Mouse (Mus musculus) ES-E14 (cell line): ENCODE results near the gene Srsf3. TPM values are rescaled to one million over a fixed set of nuclear protein-coding genes. Genes with fewer than 3 reads are reported as not detected.

Experiments used
- DNase-seq: peaks from one replicate; pipeline ENCODE4 v3.0.0-alpha.2; 2013; ENCODE audit warnings: low read depth, low spot score
- H3K27ac ChIP-seq: 2 replicates; pipeline ENCODE4 v1.5.1; 2012; ENCODE audit warnings: low read depth, mild to moderate bottlenecking, low read length, moderate library complexity, mixed read lengths; ENCODE audit not compliant: poor library complexity, insufficient read depth, severe bottlenecking
- H3K36me3 ChIP-seq: 2 replicates; pipeline ENCODE4 v1.6.1; 2012; ENCODE audit warnings: mild to moderate bottlenecking, low read length, moderate library complexity, mixed read lengths; ENCODE audit not compliant: control insufficient read depth, poor library complexity, insufficient read depth, severe bottlenecking
- H3K4me1 ChIP-seq, 2 experiments: fragments of 150-350 bp in 1 of 2; sonication (generic) in 1 of 2; 2 replicates each; pipeline ENCODE4 v1.6.1; 2012; ENCODE audit warnings: low read length in 2 of 2, mild to moderate bottlenecking in 1 of 2, mixed read lengths in 1 of 2; ENCODE audit not compliant: control insufficient read depth in 2 of 2, insufficient read depth in 2 of 2, poor library complexity in 1 of 2
- H3K4me3 ChIP-seq, 2 experiments: fragments of 150-350 bp in 1 of 2; sonication (generic) in 1 of 2; 2 replicates each; pipeline ENCODE4 v1.5.1; 2012; ENCODE audit warnings: low read length in 2 of 2, low read depth in 1 of 2, mild to moderate bottlenecking in 1 of 2, mixed read lengths in 1 of 2; ENCODE audit not compliant: insufficient read depth in 1 of 2, poor library complexity in 1 of 2, severe bottlenecking in 1 of 2
- H3K9ac ChIP-seq: 2 replicates; pipeline ENCODE4 v1.6.1; 2012; ENCODE audit warnings: low read depth, mild to moderate bottlenecking, low read length, mixed read lengths; ENCODE audit not compliant: poor library complexity, insufficient read depth, severe bottlenecking
- H3K9me3 ChIP-seq: fragments of 150-350 bp; sonication (generic); 2 replicates; pipeline ENCODE4 v1.6.1; 2012; ENCODE audit warnings: low read depth, mild to moderate bottlenecking, low read length; ENCODE audit not compliant: control insufficient read depth, insufficient read depth
- CHD2 ChIP-seq: IDR thresholded peaks from 2 replicates; pipeline ENCODE4 v1.6.1; 2014; ENCODE audit warnings: mild to moderate bottlenecking, low read depth, low read length, inconsistent platforms
- HCFC1 ChIP-seq: IDR thresholded peaks from 2 replicates; pipeline ENCODE4 v1.6.1; 2012; ENCODE audit warnings: low read length, inconsistent platforms, borderline replicate concordance; ENCODE audit not compliant: insufficient read depth
- MAFK ChIP-seq: IDR thresholded peaks from 2 replicates; pipeline ENCODE4 v1.6.1; 2014; ENCODE audit warnings: mild to moderate bottlenecking, low read depth, low read length, inconsistent platforms; ENCODE audit not compliant: insufficient read depth
- ZC3H11A ChIP-seq: IDR thresholded peaks from 2 replicates; pipeline ENCODE4 v1.6.1; 2012; ENCODE audit warnings: low read depth, mild to moderate bottlenecking, inconsistent platforms, low read length, borderline replicate concordance
- ZNF384 ChIP-seq: IDR thresholded peaks from 2 replicates; pipeline ENCODE4 v1.6.1; 2012; ENCODE audit warnings: low read depth, low read length, inconsistent platforms
- in situ Hi-C, 2 experiments: fragments of 600-800 bp; cut with MboI; formaldehyde crosslinking; loops; one replicate each; pipeline ENCODE4 v1.15.1; 2025; ENCODE audit warnings: low sequenced_read_pairs in 2 of 2, inconsistent platforms in 1 of 2; ENCODE audit not compliant: unreplicated experiment in 2 of 2
- total RNA-seq: library from RNA; depleted of rRNA; stranded (reverse); fragments of 300-350 nt; gene quantifications from 2 replicates; pipeline ENCODE4 v1.2.3, GENCODE M21; 2012

Gene Srsf3
- total RNA-seq, 1 experiment: 317 TPM

DNA sequence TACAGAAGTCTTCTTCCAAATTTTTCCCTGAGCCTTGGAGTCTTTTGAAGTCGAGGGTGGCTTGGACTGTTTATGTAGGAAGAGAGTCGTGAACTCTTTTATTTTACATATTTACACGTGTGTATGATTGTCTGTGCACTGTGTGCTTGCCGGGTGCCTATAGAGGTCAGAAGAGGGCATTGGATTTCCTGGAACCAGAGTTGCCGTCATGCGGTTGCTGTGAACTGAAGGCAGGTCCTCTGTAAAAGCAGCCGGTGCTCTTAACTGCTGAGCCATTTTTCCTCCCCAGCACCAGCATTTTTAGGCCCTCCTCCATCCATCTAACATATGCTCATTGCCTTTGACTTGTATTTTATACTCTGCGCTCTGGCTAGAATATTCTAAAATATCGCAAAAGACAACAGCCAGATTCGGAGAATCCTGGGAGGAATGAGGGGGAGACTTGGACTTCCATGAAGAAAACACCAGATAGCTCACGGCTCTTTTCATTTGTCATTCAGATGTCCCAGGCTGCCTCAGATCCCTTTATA is 25.0 kb downstream of the Srsf3 start:
- no peak for DNase-seq
- no peaks in the 10 kb centered on the region for H3K9me3 ChIP-seq
- in situ Hi-C loops: no loop called here
- H3K36me3 ChIP-seq: 0 out of 2 replicates have a peak, but pooled peaks cover 2% of the 10 kb centered on the region
- TF ChIP-seq MAFK: no peak
- no peak for TF ChIP-seq ZC3H11A
- TF ChIP-seq CHD2: no peak
- no peak for TF ChIP-seq HCFC1
- no peak for TF ChIP-seq ZNF384
- peaks cover 16 to 48% of the 10 kb centered on the region in 2 experiments for H3K4me1 ChIP-seq
- peak overlapping the region; percentile 88 for H3K27ac ChIP-seq
- H3K4me3 ChIP-seq: peak overlapping the region; percentile 11 to 37
- H3K9ac ChIP-seq: peak overlapping the region; percentile 8; the same call in 1 of the 2 replicates

DNA sequence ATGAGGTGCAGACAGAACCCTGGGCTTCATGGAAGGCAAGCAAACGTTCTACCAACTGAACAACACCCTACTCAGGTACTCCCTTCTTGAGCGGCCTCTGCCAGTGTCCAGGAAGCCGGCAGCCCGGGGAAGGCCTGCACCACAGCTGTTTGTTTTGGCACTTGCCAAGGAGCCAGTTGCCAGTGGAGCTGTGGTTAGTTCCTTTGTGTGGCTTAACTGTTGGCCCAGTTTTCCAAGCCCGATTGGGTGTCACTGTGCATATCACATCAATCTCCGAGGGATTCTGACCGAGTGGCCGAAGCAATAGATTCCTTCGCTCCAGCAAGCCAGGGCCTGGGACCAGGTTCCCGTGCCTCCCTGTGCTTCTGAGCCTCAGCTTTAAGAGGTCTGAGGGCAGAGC is 25.5 kb downstream of the Srsf3 start:
- Histone ChIP-seq H3K36me3 (0 out of 2 replicates have a peak, but pooled peaks cover 2% of the 10 kb centered on the region), H3K4me3 (peak overlapping the region; percentile 11 to 37), H3K4me1 (peaks cover 16 to 48% of the 10 kb centered on the region in 2 experiments), H3K27ac (peak overlapping the region; percentile 88), H3K9ac (peak overlapping the region; percentile 8; the same call in 1 of the 2 replicates), H3K9me3 (no peaks in the 10 kb centered on the region)
- no peak for TF ChIP-seq HCFC1
- TF ChIP-seq ZC3H11A: no peak
- TF ChIP-seq ZNF384: no peak
- no peak for TF ChIP-seq CHD2
- TF ChIP-seq MAFK: no peak
- in situ Hi-C loops: no loop called here
- no peak for DNase-seq

DNA sequence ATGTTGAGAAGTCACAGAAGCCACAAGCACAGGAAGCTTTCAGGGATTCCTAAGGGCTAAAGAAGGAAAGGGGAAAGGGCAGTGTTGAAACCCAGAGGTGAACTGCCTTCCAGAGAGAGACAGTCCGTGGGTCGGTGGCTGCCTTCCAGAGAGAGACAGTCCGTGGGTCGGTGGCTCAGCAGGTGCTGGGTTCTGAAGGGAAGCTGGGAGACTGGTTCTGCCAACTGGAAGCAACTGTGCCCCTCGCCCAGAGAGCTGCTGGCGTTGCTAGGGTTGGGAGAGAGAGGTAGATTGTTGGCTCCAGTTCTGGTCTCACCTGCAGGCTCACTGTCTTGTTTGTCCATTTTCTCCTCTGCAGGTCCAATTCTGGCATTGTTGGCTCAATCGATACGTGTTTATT is 26.1 kb downstream of the Srsf3 start:
- H3K4me3 ChIP-seq: peak overlapping the region in 1 of 2 experiments; percentile 37; a peak in 1 of 4 replicates
- H3K9me3 ChIP-seq: no peaks in the 10 kb centered on the region
- 0 out of 2 replicates have a peak, but pooled peaks cover 2% of the 10 kb centered on the region for H3K36me3 ChIP-seq
- peaks cover 16 to 48% of the 10 kb centered on the region in 2 experiments for H3K4me1 ChIP-seq
- TF ChIP-seq ZC3H11A (no peak), MAFK (no peak), ZNF384 (no peak), HCFC1 (no peak), CHD2 (no peak)
- no peak overlapping the region; the same call in 1 of the 2 replicates for H3K27ac ChIP-seq
- H3K9ac ChIP-seq: peak overlapping the region; percentile 8; the same call in 1 of the 2 replicates
- in situ Hi-C loops: no loop called here
- DNase-seq: no peak

DNA sequence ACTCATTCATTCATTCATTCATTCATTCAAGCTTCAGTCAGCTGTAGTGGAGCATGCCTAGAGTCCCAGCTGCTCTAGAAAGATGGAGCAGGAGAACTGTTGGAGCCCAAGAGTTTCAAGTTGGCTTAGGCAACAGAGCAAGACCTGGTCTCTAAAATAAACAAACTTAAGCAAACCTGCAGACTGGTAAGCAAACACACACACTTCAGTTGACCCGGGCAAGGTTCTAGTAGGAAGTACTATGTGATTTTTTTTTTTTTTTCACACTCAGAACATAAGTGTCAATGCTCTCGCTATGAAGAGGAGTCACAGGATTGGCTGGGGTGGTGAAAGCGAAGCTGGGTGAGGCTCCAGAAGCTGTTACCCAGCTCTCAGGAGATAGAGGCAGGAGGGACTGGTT is 27.2 kb downstream of the Srsf3 start:
- no peaks in the 10 kb centered on the region for H3K9me3 ChIP-seq
- in situ Hi-C loops: no loop called here

More for the DNA sequence above, 27.2 kb downstream of the Srsf3 start:
- Histone ChIP-seq H3K4me1 (peaks cover 16 to 43% of the 10 kb centered on the region in 2 experiments), H3K4me3 (no peak overlapping the region), H3K36me3 (0 out of 2 replicates have a peak, but pooled peaks cover 2% of the 10 kb centered on the region), H3K9ac (no peak overlapping the region), H3K27ac (no peak overlapping the region)
- no peak for TF ChIP-seq MAFK
- TF ChIP-seq HCFC1: no peak
- no peak for TF ChIP-seq ZC3H11A
- no peak for TF ChIP-seq CHD2
- TF ChIP-seq ZNF384: no peak
- DNase-seq: no peak
